Mouse (Mus musculus) spleen, adult 2 months (tissue): Measurements from ENCODE around the gene Ush2a.

Experiments
- CTCF ChIP-seq: fragments of 200-500 bp; IDR thresholded peaks from 2 replicates; pipeline ENCODE4 v1.5.1; 2011; ENCODE audit warnings: mild to moderate bottlenecking, inconsistent platforms; ENCODE audit not compliant: insufficient read depth, insufficient read length, insufficient replicate concordance; ENCODE audit errors: extremely low read depth
- POLR2A ChIP-seq: fragments of 200-500 bp; IDR thresholded peaks from 2 replicates; pipeline ENCODE4 v1.6.1; 2011; ENCODE audit warnings: low read depth, low read length, inconsistent platforms

GRCm38 (mm10) chr1:189004774-189005173 is 743.0 kb downstream of the Ush2a start:
- no peak for TF ChIP-seq CTCF
- TF ChIP-seq POLR2A, result no peak
